Mouse (Mus musculus): ENCODE measurements around the gene Abi1. TPM values are rescaled to one million over a fixed set of nuclear protein-coding genes. Genes with fewer than 3 reads are reported as not detected.
A peak's percentile ranks its signal among the peaks of the same experiment; 100 is the strongest.

Gene Abi1
- 50.7 and 51.3 TPM in 2 replicates for polyA plus RNA-seq (2015; fragmentation: Nextera tagmentation; extraction: Ambion mirVana)

DNA sequence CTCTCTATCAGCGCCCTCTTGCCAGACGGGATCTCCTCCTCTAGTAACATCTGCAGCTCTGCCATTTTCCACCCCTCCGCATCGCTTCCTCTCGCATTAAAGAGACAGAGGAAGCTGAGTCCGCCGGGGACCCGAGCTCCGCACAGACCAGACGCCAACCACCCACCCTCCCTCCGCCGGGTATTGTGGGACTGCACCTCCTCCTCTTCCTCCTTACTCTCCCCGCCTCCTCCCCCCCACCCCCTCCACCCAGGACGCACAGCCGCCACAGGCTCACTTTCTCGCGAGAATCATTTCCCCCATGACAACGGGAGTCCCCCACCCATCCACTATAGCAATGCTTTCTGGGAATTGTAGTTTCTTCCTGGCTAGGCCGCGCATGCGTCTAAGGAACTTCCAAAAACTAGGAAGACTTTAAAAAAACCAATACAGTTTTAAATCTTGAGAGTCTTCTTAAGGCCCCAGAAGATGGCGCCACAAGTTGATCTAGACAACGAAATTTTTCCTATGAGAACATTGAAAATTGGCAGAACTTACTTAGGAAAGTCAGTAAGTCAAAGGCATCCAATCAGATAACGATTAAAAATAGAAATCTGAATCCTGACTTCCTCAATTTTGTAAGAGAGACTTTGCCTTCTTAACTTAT lies at the start of gene Abi1:
Gene Abi1, minus strand, starts transcription at position 241 of the 646 bp plus-strand sequence.
- Histone ChIP-seq H3K27ac (peak within 1 kb of the TSS; percentile 99), H3K4me1 (0 out of 2 replicates have a peak, but pooled peaks cover 3% of the 10 kb centered on the region), H3K4me2 (peak within 1 kb of the TSS; percentile 68), H3K9me3 (no peaks in the 10 kb centered on the region), H3K27me3 (replicated peaks) (no peaks in the 10 kb centered on the region), H3K36me3 (no peaks in the 10 kb centered on the region), H3K9ac (peak within 1 kb of the TSS; percentile 97), H3K4me3 (replicated peaks) (peak within 1 kb of the TSS; percentile 100)
- WGBS = 1% methylated on average over 24 of the region's 24 CpGs
- ATAC-seq (ENCODE audit: insufficient read depth, low FRiP score, low read depth) = peak; percentile 97

GRCm38 (mm10) chr2:23084540-23084939 lies 44.5 kb upstream of the Abi1 start:
- H3K9ac ChIP-seq = no peak overlapping the region
- 88% methylated on average over 8 of the region's 8 CpGs for WGBS
- H3K4me2 ChIP-seq = no peak overlapping the region
- H3K36me3 ChIP-seq = peaks cover 3% of the 10 kb centered on the region
- H3K27me3 ChIP-seq (replicated peaks) = no peaks in the 10 kb centered on the region
- ATAC-seq (ENCODE audit: insufficient read depth, low FRiP score, low read depth) = no peak
- no peak overlapping the region for H3K27ac ChIP-seq
- H3K9me3 ChIP-seq = no peaks in the 10 kb centered on the region
- H3K4me3 ChIP-seq (replicated peaks) = no peak overlapping the region
- H3K4me1 ChIP-seq = no peaks in the 10 kb centered on the region

DNA sequence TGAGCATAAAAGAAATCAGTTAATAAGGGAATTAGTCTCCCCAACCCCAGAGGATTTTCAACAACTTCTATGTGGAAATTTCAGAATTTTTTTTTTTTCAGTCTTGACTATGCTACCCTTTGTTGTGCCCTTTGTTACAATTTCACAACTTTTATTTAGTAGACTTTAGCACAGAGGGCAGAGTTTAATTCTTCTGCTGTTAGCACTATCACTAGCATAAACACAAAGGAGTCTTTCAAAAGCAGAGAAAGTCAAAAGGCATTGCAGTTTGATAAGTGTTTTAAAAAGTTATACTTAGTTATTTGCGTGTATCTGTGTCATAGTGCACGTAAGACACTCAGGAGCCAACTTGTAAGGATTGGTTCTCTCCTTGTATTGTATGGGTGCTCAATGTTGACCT lies 38.5 kb upstream of the Abi1 start:
- WGBS = 86% methylated on average over 2 of the region's 2 CpGs
- H3K36me3 ChIP-seq = peaks cover 11% of the 10 kb centered on the region
- H3K4me1 ChIP-seq = no peaks in the 10 kb centered on the region
- H3K9me3 ChIP-seq = no peaks in the 10 kb centered on the region
- no peak overlapping the region for H3K4me2 ChIP-seq
- ATAC-seq (ENCODE audit: insufficient read depth, low FRiP score, low read depth) = no peak
- H3K4me3 ChIP-seq (replicated peaks) = no peak overlapping the region
- H3K9ac ChIP-seq = no peak overlapping the region
- no peak overlapping the region for H3K27ac ChIP-seq
- H3K27me3 ChIP-seq (replicated peaks) = no peaks in the 10 kb centered on the region

DNA sequence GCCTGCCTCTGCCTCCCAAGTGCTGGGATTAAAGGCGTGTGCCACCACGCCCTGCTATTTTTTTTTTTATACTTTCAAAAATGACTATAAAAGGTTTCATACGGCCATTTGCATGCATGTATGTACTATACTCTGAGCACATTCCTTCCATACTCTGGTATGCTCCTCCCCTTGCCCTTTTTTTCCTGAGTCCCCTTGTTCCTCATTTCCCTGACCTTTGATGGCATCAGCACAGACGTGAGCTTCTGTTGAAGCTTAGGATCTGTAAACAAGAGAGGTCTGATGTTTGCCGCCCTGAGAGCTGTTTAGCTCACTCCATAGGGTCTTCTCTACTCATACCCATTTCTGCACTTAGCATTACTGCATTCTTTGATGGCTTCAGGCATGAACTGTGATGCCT lies 37.7 kb upstream of the Abi1 start:
- Histone ChIP-seq H3K9ac (no peak overlapping the region), H3K27ac (no peak overlapping the region), H3K9me3 (no peaks in the 10 kb centered on the region), H3K27me3 (replicated peaks) (no peaks in the 10 kb centered on the region), H3K4me3 (replicated peaks) (no peak overlapping the region), H3K4me1 (no peaks in the 10 kb centered on the region), H3K4me2 (no peak overlapping the region), H3K36me3 (peaks cover 7% of the 10 kb centered on the region)
- 86% methylated on average over 5 of the region's 5 CpGs for WGBS
- ATAC-seq (ENCODE audit: insufficient read depth, low FRiP score, low read depth) = no peak

- Histone ChIP-seq H3K27ac (no peak overlapping the region), H3K4me3 (replicated peaks) (no peak overlapping the region), H3K36me3 (peaks cover 7% of the 10 kb centered on the region), H3K27me3 (replicated peaks) (no peaks in the 10 kb centered on the region), H3K4me1 (no peaks in the 10 kb centered on the region), H3K9ac (no peak overlapping the region), H3K4me2 (no peak overlapping the region), H3K9me3 (no peaks in the 10 kb centered on the region)
- no peak for ATAC-seq (ENCODE audit: insufficient read depth, low FRiP score, low read depth)
Measured at GRCm38 (mm10) chr2:23076783-23077182, 36.7 kb upstream of the Abi1 start.

- Histone ChIP-seq H3K36me3 (peaks cover 7% of the 10 kb centered on the region), H3K27me3 (replicated peaks) (no peaks in the 10 kb centered on the region), H3K27ac (no peak overlapping the region), H3K9ac (no peak overlapping the region), H3K4me1 (no peaks in the 10 kb centered on the region), H3K9me3 (no peaks in the 10 kb centered on the region), H3K4me2 (no peak overlapping the region), H3K4me3 (replicated peaks) (no peak overlapping the region)
- ATAC-seq (ENCODE audit: insufficient read depth, low FRiP score, low read depth) = 0 out of 2 replicates have a peak, but pooled peaks have one; percentile 27
Measured at GRCm38 (mm10) chr2:23075846-23076245, 35.8 kb upstream of the Abi1 start.

DNA sequence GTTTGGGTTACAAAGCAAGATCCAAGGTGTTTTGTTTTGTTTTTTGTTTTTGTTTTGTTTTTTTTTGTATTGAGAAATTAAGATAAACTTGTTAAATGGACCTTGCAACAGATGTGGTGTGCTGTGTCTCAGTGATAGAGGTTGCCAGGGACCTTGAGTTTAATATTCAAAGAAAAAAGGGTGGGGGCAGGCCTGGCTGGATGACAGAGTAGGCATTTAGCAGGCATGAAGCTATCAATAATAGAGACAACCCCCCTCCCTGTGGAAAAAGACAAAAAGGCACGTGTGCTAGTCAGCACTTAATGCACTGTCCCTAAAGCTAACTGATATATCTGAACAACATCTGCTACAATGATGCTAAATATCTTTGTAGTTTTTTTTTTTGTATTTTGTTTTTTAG lies 31.4 kb upstream of the Abi1 start:
- Histone ChIP-seq H3K4me3 (replicated peaks) (no peak overlapping the region), H3K4me2 (no peak overlapping the region), H3K4me1 (no peaks in the 10 kb centered on the region), H3K27ac (no peak overlapping the region), H3K27me3 (replicated peaks) (no peaks in the 10 kb centered on the region), H3K36me3 (peaks cover 3% of the 10 kb centered on the region; the same call in 1 of the 2 replicates), H3K9me3 (no peaks in the 10 kb centered on the region), H3K9ac (no peak overlapping the region)
- no peak for ATAC-seq (ENCODE audit: insufficient read depth, low FRiP score, low read depth)
- WGBS = 65% methylated on average over 1 of the region's 1 CpGs

DNA sequence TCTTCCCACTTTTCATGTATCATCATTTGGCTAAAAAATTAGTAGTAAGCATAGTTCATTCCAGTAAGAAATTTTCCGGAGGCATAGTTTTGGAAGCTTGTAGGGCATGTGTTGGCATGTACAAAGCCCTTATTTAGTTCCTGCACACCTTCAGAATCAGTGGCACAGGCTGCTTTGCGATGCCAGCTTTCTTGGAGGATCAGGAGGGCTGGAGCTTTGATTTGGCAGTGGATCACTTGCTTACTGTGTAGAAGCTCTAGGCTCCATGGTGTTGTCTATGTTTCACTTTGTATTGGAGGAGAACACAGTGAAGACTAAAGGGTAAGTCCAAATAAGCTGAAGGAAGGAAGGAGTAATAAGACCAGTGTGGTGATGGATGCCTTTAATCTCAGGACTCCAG lies 30.4 kb upstream of the Abi1 start:
- no peaks in the 10 kb centered on the region for H3K27me3 ChIP-seq (replicated peaks)
- no peak for ATAC-seq (ENCODE audit: insufficient read depth, low FRiP score, low read depth)
- no peak overlapping the region for H3K9ac ChIP-seq
- WGBS = 91% methylated on average over 2 of the region's 2 CpGs
- no peak overlapping the region for H3K4me3 ChIP-seq (replicated peaks)
- no peaks in the 10 kb centered on the region for H3K9me3 ChIP-seq
- no peak overlapping the region for H3K27ac ChIP-seq
- no peaks in the 10 kb centered on the region for H3K4me1 ChIP-seq
- H3K36me3 ChIP-seq = peaks cover 3% of the 10 kb centered on the region; the same call in 1 of the 2 replicates
- no peak overlapping the region for H3K4me2 ChIP-seq

- ATAC-seq (ENCODE audit: insufficient read depth, low FRiP score, low read depth) = peak; percentile 94
- H3K9ac ChIP-seq = peak overlapping the region; percentile 61
- WGBS = under 1% methylated on average over 50 of the region's 50 CpGs
- H3K4me1 ChIP-seq = no peaks in the 10 kb centered on the region
- no peaks in the 10 kb centered on the region for H3K36me3 ChIP-seq
- H3K27ac ChIP-seq = peak overlapping the region; percentile 97
- H3K4me2 ChIP-seq = peak overlapping the region; percentile 98
- H3K4me3 ChIP-seq (replicated peaks) = peak overlapping the region; percentile 69
- no peaks in the 10 kb centered on the region for H3K9me3 ChIP-seq
- H3K27me3 ChIP-seq (replicated peaks) = no peaks in the 10 kb centered on the region
Measured at GRCm38 (mm10) chr2:23068894-23069744, 29.1 kb upstream of the Abi1 start.

DNA sequence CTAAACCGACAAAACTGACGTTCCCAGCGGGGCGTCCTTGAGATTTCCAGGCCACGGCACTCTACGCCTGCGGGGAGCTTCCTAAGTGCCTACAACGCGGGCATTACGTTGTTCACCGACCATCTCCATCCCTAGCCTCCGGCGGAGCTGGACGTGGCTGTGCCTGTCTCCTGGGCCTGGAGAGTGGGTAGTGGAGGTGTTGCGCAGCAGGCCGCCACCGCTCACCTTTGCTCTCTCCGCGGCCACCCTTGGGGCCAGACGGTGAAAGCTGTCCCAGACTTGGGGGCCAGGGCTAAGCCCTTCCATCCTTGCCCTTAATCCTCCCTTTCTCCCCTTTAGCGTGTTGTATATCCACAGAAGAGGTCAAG lies 28.3 kb upstream of the Abi1 start:
- peak; percentile 56 for ATAC-seq (ENCODE audit: insufficient read depth, low FRiP score, low read depth)
- Histone ChIP-seq H3K9me3 (no peaks in the 10 kb centered on the region), H3K4me2 (peak overlapping the region; percentile 98), H3K27me3 (replicated peaks) (no peaks in the 10 kb centered on the region), H3K9ac (peak overlapping the region; percentile 61), H3K27ac (peak overlapping the region; percentile 97), H3K4me3 (replicated peaks) (peak overlapping the region; percentile 69), H3K36me3 (no peaks in the 10 kb centered on the region), H3K4me1 (no peaks in the 10 kb centered on the region)
- WGBS = under 1% methylated on average over 21 of the region's 21 CpGs

- peak; percentile 96 for ATAC-seq (ENCODE audit: insufficient read depth, low FRiP score, low read depth)
Measured at GRCm38 (mm10) chr2:23067552-23068369, 27.7 kb upstream of the Abi1 start, which contains the start of gene Acbd5. Acbd5 (plus strand) TSS chr2:23068167.

More at GRCm38 (mm10) chr2:23067552-23068369, 27.7 kb upstream of the Abi1 start, which contains the start of gene Acbd5:
- H3K9me3 ChIP-seq = no peaks in the 10 kb centered on the region
- H3K27me3 ChIP-seq (replicated peaks) = no peaks in the 10 kb centered on the region
- peak within 1 kb of the TSS; percentile 61 for H3K9ac ChIP-seq
- H3K4me3 ChIP-seq (replicated peaks) = peak within 1 kb of the TSS; percentile 69
- WGBS = 2% methylated on average over 34 of the region's 34 CpGs
- peak within 1 kb of the TSS; percentile 98 for H3K4me2 ChIP-seq
- H3K4me1 ChIP-seq = no peaks in the 10 kb centered on the region
- H3K36me3 ChIP-seq = no peaks in the 10 kb centered on the region
- peak within 1 kb of the TSS; percentile 97 for H3K27ac ChIP-seq
